Mouse (Mus musculus): ENCODE results near the gene Klf2. TPM values are rescaled to one million over a fixed set of nuclear protein-coding genes. Genes with fewer than 3 reads are reported as not detected.

Gene Klf2
- polyA plus RNA-seq, 1 experiment from 2014 or later = 6.5 TPM

GRCm38 (mm10) chr8:72300654-72301400 is 18.0 kb upstream of the Klf2 start:
- Histone ChIP-seq H3K4me3 (ENCODE audit: low read depth, low read length) (no peak overlapping the region), H3K9me3 (ENCODE audit: control insufficient read depth, low read length) (no peaks in the 10 kb centered on the region), H3K36me3 (ENCODE audit: control insufficient read depth, insufficient read depth, low read length) (no peaks in the 10 kb centered on the region), H3K4me2 (no peak overlapping the region), H3K27me3 (ENCODE audit: control insufficient read depth, insufficient read depth, low read length) (no peaks in the 10 kb centered on the region), H3K9ac (ENCODE audit: low read length) (no peak overlapping the region), H3K27ac (ENCODE audit: low read depth, low read length) (no peak overlapping the region), H3K4me1 (ENCODE audit: control insufficient read depth, insufficient read depth, low read length) (no peaks in the 10 kb centered on the region)
- ATAC-seq (ENCODE audit: low FRiP score) (no peak), DNase-seq (ENCODE audit: low spot score, missing footprints) (no peak)
- WGBS = 85% methylated on average over 9 of the region's 9 CpGs

GRCm38 (mm10) chr8:72301497-72301896 is 17.3 kb upstream of the Klf2 start:
- Histone ChIP-seq H3K9ac (ENCODE audit: low read length) (no peak overlapping the region), H3K27me3 (ENCODE audit: control insufficient read depth, insufficient read depth, low read length) (no peaks in the 10 kb centered on the region), H3K4me2 (no peak overlapping the region), H3K4me1 (ENCODE audit: control insufficient read depth, insufficient read depth, low read length) (no peaks in the 10 kb centered on the region), H3K36me3 (ENCODE audit: control insufficient read depth, insufficient read depth, low read length) (no peaks in the 10 kb centered on the region), H3K4me3 (ENCODE audit: low read depth, low read length) (no peak overlapping the region), H3K9me3 (ENCODE audit: control insufficient read depth, low read length) (no peaks in the 10 kb centered on the region), H3K27ac (ENCODE audit: low read depth, low read length) (no peak overlapping the region)
- DNase-seq (ENCODE audit: low spot score, missing footprints) (no peak), ATAC-seq (ENCODE audit: low FRiP score) (no peak)
- WGBS = 86% methylated on average over 5 of the region's 5 CpGs

DNA sequence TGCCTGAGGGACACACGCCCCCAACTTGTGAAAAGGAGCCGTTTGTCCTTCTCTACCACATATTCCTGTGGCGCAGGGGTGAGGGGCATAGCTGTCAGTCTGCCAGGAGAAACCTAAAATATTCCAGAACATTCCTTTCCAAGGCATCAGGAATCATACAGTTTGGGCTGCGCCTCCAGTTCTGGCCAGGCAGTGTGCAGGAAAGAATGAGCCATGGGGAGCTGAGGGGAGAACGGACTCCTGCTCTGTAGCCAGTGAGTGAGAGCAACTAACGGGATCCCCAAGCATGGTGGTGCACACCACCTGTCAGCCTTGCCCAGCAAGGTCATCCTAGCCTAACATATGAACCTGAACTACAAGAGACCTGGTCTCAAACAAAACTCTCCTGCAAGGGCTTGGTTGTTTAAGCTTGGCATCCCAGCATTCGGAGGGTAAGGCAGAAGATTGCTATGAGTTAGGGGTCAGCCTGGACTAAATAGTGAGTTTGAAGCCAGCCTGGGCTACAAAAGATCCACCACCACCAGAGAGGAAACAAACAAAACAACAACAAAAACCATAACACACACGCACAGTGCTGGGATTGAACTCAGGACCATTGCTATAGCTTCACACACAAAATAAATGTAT is 15.7 kb upstream of the Klf2 start:
- Histone ChIP-seq H3K9me3 (ENCODE audit: control insufficient read depth, low read length) (no peaks in the 10 kb centered on the region), H3K4me3 (ENCODE audit: low read depth, low read length) (no peak overlapping the region), H3K36me3 (ENCODE audit: control insufficient read depth, insufficient read depth, low read length) (no peaks in the 10 kb centered on the region), H3K9ac (ENCODE audit: low read length) (no peak overlapping the region), H3K4me1 (ENCODE audit: control insufficient read depth, insufficient read depth, low read length) (no peaks in the 10 kb centered on the region), H3K27ac (ENCODE audit: low read depth, low read length) (no peak overlapping the region), H3K4me2 (no peak overlapping the region), H3K27me3 (ENCODE audit: control insufficient read depth, insufficient read depth, low read length) (no peaks in the 10 kb centered on the region)
- DNase-seq (ENCODE audit: low spot score, missing footprints) (no peak), ATAC-seq (ENCODE audit: low FRiP score) (no peak)
- WGBS = 80% methylated on average over 8 of the region's 8 CpGs

DNA sequence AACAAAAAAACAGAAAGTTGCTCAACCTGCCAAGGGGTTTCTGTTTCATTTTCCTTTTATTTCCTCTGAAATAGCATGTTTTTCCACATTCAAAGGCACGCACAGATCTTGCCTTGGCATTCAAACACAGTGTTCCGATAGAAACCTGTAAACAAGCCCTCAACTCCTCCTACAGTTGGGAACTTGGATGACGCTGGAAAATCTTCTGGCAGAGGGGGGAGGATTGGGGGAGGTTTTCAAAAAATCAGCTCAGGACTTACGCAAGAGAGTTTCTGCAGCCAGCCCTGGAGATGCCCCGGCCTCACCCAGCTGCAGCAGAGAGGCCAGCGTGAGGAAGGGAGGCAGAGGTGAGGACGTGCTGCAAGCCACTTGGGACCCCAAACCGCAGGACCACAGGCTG is 15.2 kb upstream of the Klf2 start:
- H3K9ac ChIP-seq (ENCODE audit: low read length) = no peak overlapping the region
- DNase-seq (ENCODE audit: low spot score, missing footprints) (no peak), ATAC-seq (ENCODE audit: low FRiP score) (no peak)
- WGBS = 75% methylated on average over 8 of the region's 8 CpGs
- no peak overlapping the region for H3K27ac ChIP-seq (ENCODE audit: low read depth, low read length)
- no peaks in the 10 kb centered on the region for H3K4me1 ChIP-seq (ENCODE audit: control insufficient read depth, insufficient read depth, low read length)
- no peak overlapping the region for H3K4me3 ChIP-seq (ENCODE audit: low read depth, low read length)
- no peaks in the 10 kb centered on the region for H3K36me3 ChIP-seq (ENCODE audit: control insufficient read depth, insufficient read depth, low read length)
- no peak overlapping the region for H3K4me2 ChIP-seq
- no peaks in the 10 kb centered on the region for H3K27me3 ChIP-seq (ENCODE audit: control insufficient read depth, insufficient read depth, low read length)
- no peaks in the 10 kb centered on the region for H3K9me3 ChIP-seq (ENCODE audit: control insufficient read depth, low read length)

DNA sequence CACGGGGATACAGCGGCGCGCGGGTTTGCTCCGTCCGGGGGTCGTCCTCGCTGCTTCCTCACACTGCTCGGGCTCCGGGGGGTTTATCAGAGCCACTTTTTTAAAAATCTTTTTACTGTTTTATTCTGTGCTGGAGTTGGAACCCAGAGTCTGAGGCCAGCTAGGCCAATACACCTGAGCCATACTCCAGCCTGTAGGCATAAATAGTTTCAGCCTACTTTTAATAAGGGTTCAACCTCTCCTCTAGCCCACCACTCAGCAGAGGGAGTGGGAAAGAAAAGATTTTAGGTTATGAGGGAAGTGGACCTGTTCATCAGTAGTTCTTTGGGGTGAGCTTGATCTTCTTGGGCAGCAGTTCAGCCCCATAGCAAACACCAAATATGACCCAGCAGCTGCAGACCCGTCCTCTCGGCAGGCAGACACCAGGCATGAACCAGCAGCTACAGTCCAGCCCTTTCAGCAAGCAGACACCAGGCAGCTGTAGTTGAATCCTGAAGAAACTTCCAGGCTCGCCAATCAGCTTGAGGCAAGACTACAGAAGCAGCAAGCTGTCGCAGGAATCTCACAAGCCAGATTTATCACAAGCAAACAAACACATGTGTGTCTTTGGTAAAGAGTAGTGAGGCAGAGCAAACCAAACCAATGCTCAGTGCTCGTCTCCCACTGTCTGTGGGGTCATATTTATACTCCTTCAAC is 13.5 kb upstream of the Klf2 start, which contains the start of gene Gm10282:
Gene Gm10282 (minus strand): TSS at position 51 of the 696 bp plus-strand sequence.
- Histone ChIP-seq H3K4me2 (no peak within 1 kb of the TSS), H3K27me3 (ENCODE audit: control insufficient read depth, insufficient read depth, low read length) (no peaks in the 10 kb centered on the region), H3K4me1 (ENCODE audit: control insufficient read depth, insufficient read depth, low read length) (no peaks in the 10 kb centered on the region), H3K9me3 (ENCODE audit: control insufficient read depth, low read length) (no peaks in the 10 kb centered on the region), H3K9ac (ENCODE audit: low read length) (no peak within 1 kb of the TSS), H3K4me3 (ENCODE audit: low read depth, low read length) (no peak within 1 kb of the TSS), H3K36me3 (ENCODE audit: control insufficient read depth, insufficient read depth, low read length) (no peaks in the 10 kb centered on the region), H3K27ac (ENCODE audit: low read depth, low read length) (no peak within 1 kb of the TSS)
- WGBS = 71% methylated on average over 16 of the region's 16 CpGs
- no peak for DNase-seq (ENCODE audit: low spot score, missing footprints)
- ATAC-seq (ENCODE audit: low FRiP score) = no peak

- Histone ChIP-seq H3K4me3 (ENCODE audit: low read depth, low read length) (no peak overlapping the region), H3K4me2 (no peak overlapping the region), H3K4me1 (ENCODE audit: control insufficient read depth, insufficient read depth, low read length) (no peaks in the 10 kb centered on the region), H3K9me3 (ENCODE audit: control insufficient read depth, low read length) (no peaks in the 10 kb centered on the region), H3K36me3 (ENCODE audit: control insufficient read depth, insufficient read depth, low read length) (no peaks in the 10 kb centered on the region), H3K27ac (ENCODE audit: low read depth, low read length) (no peak overlapping the region), H3K27me3 (ENCODE audit: control insufficient read depth, insufficient read depth, low read length) (no peaks in the 10 kb centered on the region), H3K9ac (ENCODE audit: low read length) (no peak overlapping the region)
- WGBS = 80% methylated on average over 5 of the region's 5 CpGs
- ATAC-seq (ENCODE audit: low FRiP score) (no peak), DNase-seq (ENCODE audit: low spot score, missing footprints) (no peak)
These were observed 11.9 kb upstream of the Klf2 start for GRCm38 (mm10) chr8:72306913-72307312.

DNA sequence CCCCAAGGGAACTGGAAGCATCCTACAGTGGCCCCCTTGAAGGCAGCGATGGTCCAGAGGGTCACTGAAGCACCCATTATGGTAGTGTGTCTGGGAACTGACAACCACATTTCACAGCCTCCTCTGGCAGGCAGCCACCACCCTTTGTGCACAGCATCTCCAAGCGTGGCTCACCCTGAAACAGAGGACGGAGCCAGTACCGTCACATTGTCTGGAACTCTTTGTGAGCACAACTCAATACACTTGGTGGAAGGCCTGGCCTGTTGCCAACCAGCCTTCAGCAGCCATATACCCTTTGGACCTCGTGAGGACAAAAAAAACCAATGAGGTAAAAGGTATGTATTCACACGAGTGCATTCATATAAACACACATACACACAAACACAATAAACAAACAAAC is 10.6 kb upstream of the Klf2 start:
- H3K9me3 ChIP-seq (ENCODE audit: control insufficient read depth, low read length) = no peaks in the 10 kb centered on the region
- DNase-seq (ENCODE audit: low spot score, missing footprints) = no peak
- H3K4me2 ChIP-seq = no peak overlapping the region
- no peak for ATAC-seq (ENCODE audit: low FRiP score)
- H3K27ac ChIP-seq (ENCODE audit: low read depth, low read length) = no peak overlapping the region
- H3K9ac ChIP-seq (ENCODE audit: low read length) = no peak overlapping the region
- no peaks in the 10 kb centered on the region for H3K36me3 ChIP-seq (ENCODE audit: control insufficient read depth, insufficient read depth, low read length)
- H3K27me3 ChIP-seq (ENCODE audit: control insufficient read depth, insufficient read depth, low read length) = no peaks in the 10 kb centered on the region
- WGBS = 83% methylated on average over 6 of the region's 6 CpGs
- H3K4me1 ChIP-seq (ENCODE audit: control insufficient read depth, insufficient read depth, low read length) = no peaks in the 10 kb centered on the region
- no peak overlapping the region for H3K4me3 ChIP-seq (ENCODE audit: low read depth, low read length)

DNA sequence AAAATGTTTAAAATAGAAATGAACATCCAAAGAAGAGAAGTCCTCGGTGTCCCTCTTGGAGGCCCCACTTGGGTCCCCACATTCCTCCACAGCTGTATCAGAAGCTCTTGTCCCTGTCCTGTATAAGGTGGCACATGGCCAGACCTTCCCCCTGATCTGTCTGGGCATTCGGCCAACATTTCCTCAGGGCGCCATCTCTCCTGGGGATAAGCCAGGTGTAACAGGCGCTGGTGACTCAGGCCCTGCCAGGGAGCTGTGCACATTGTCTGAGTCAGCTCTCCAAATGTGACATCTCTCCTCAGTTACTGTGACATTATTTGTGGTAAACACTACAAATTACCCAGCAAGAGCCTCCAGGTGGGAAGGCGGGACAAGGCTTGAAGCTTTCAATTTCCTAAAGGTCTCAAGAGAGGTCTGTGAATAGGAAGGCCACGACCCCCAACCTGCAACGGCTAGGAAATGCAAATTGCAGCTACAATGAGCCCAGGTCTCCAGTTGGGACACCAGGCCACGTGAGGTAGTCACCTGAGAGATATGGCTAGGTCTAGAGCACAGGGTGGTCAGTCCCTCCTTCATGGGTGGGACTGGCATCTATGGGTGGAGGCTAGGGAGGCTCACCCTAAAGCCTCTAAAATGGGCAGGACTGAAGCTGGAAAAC is 7.9 kb upstream of the Klf2 start:
- DNase-seq (ENCODE audit: low spot score, missing footprints) (no peak), ATAC-seq (ENCODE audit: low FRiP score) (no peak)
- no peaks in the 10 kb centered on the region for H3K36me3 ChIP-seq (ENCODE audit: control insufficient read depth, insufficient read depth, low read length)
- H3K9me3 ChIP-seq (ENCODE audit: control insufficient read depth, low read length) = no peaks in the 10 kb centered on the region
- no peak overlapping the region for H3K4me2 ChIP-seq
- peaks cover under 1% of the 10 kb centered on the region; the same call in 1 of the 2 replicates for H3K4me1 ChIP-seq (ENCODE audit: control insufficient read depth, insufficient read depth, low read length)
- no peak overlapping the region for H3K4me3 ChIP-seq (ENCODE audit: low read depth, low read length)
- no peaks in the 10 kb centered on the region for H3K27me3 ChIP-seq (ENCODE audit: control insufficient read depth, insufficient read depth, low read length)
- H3K9ac ChIP-seq (ENCODE audit: low read length) = no peak overlapping the region
- H3K27ac ChIP-seq (ENCODE audit: low read depth, low read length) = no peak overlapping the region
- WGBS = 68% methylated on average over 8 of the region's 8 CpGs

All from midbrain, embryonic 11.5 days (tissue).